Mouse (Mus musculus): ENCODE results near the gene Zswim2. TPM values are rescaled to one million over a fixed set of nuclear protein-coding genes. Genes with fewer than 3 reads are reported as not detected.
"Not testable (repeated sequence)": the region's sequence is repeated elsewhere in the genome, so short reads cannot be mapped to it uniquely, and the experiment has no call there.

The Zswim2 gene
- not detected in 2 replicates for polyA plus RNA-seq (2014; fragmentation: Nextera tagmentation; extraction: Ambion mirVana)

- H3K9ac ChIP-seq (ENCODE audit: low read depth, low read length): no peak within 1 kb of the TSS
- H3K9me3 ChIP-seq (ENCODE audit: control insufficient read depth, low read length): no peaks in the 10 kb centered on the region
- H3K4me3 ChIP-seq (ENCODE audit: low read length): peak within 1 kb of the TSS; percentile 19; the same call in 1 of the 2 replicates
- under 1% methylated on average over 20 of the region's 20 CpGs for WGBS
- ATAC-seq (ENCODE audit: low FRiP score, low TSS enrichment): peak; percentile 89
- H3K36me3 ChIP-seq (ENCODE audit: control insufficient read depth, insufficient read depth, low read length): no peaks in the 10 kb centered on the region
- no peak within 1 kb of the TSS for H3K27ac ChIP-seq (ENCODE audit: low read depth, low read length)
- no peaks in the 10 kb centered on the region; the same call in 1 of the 2 replicates for H3K27me3 ChIP-seq (ENCODE audit: control insufficient read depth, insufficient read depth, low read length)
- peaks cover 4% of the 10 kb centered on the region; the same call in 1 of the 2 replicates for H3K4me1 ChIP-seq (ENCODE audit: control insufficient read depth, insufficient read depth, low read length)
- H3K4me2 ChIP-seq (replicated peaks; ENCODE audit: low read depth, low read length): peak within 1 kb of the TSS; percentile 42
These were observed at the start of gene Zswim2 for GRCm38 (mm10) chr2:83940931-83941361. Gene Zswim2, minus strand, starts transcription at chr2:83941228.

- H3K4me1 ChIP-seq (ENCODE audit: control insufficient read depth, insufficient read depth, low read length); H3K9ac ChIP-seq (ENCODE audit: low read depth, low read length); H3K27me3 ChIP-seq (ENCODE audit: control insufficient read depth, insufficient read depth, low read length); H3K4me3 ChIP-seq (ENCODE audit: low read length); H3K9me3 ChIP-seq (ENCODE audit: control insufficient read depth, low read length); ATAC-seq (ENCODE audit: low FRiP score, low TSS enrichment); H3K27ac ChIP-seq (ENCODE audit: low read depth, low read length); H3K4me2 ChIP-seq (replicated peaks; ENCODE audit: low read depth, low read length); H3K36me3 ChIP-seq (ENCODE audit: control insufficient read depth, insufficient read depth, low read length): not testable (repeated sequence)
- no CpG with 5 or more reads among the region's 6 CpGs for WGBS
These were observed 49.2 kb upstream of the Zswim2 start, which contains the start of gene Gm13691 for GRCm38 (mm10) chr2:83990253-83990652. Gene Gm13691, plus strand, starts transcription at chr2:83990553.

- not testable (repeated sequence) for H3K27ac ChIP-seq (ENCODE audit: low read depth, low read length); ATAC-seq (ENCODE audit: low FRiP score, low TSS enrichment); H3K4me2 ChIP-seq (replicated peaks; ENCODE audit: low read depth, low read length); H3K4me3 ChIP-seq (ENCODE audit: low read length); H3K9ac ChIP-seq (ENCODE audit: low read depth, low read length); H3K4me1 ChIP-seq (ENCODE audit: control insufficient read depth, insufficient read depth, low read length); H3K9me3 ChIP-seq (ENCODE audit: control insufficient read depth, low read length); H3K36me3 ChIP-seq (ENCODE audit: control insufficient read depth, insufficient read depth, low read length); H3K27me3 ChIP-seq (ENCODE audit: control insufficient read depth, insufficient read depth, low read length)
- WGBS: no CpG with 5 or more reads among the region's 6 CpGs
These were observed 43.4 kb upstream of the Zswim2 start, which contains the start of gene Gm13697 for GRCm38 (mm10) chr2:83984443-83984842. Gene Gm13697, plus strand, starts transcription at chr2:83984743.

- H3K9me3 ChIP-seq (ENCODE audit: control insufficient read depth, low read length); H3K27ac ChIP-seq (ENCODE audit: low read depth, low read length); H3K27me3 ChIP-seq (ENCODE audit: control insufficient read depth, insufficient read depth, low read length); H3K9ac ChIP-seq (ENCODE audit: low read depth, low read length); H3K4me3 ChIP-seq (ENCODE audit: low read length); H3K36me3 ChIP-seq (ENCODE audit: control insufficient read depth, insufficient read depth, low read length); H3K4me2 ChIP-seq (replicated peaks; ENCODE audit: low read depth, low read length); ATAC-seq (ENCODE audit: low FRiP score, low TSS enrichment); H3K4me1 ChIP-seq (ENCODE audit: control insufficient read depth, insufficient read depth, low read length): not testable (repeated sequence)
- no CpG with 5 or more reads among the region's 6 CpGs for WGBS
These were observed 37.6 kb upstream of the Zswim2 start, which contains the start of gene Gm13694 for GRCm38 (mm10) chr2:83978633-83979032. Gene Gm13694, plus strand, starts transcription at chr2:83978933.

- ATAC-seq (ENCODE audit: low FRiP score, low TSS enrichment); H3K9me3 ChIP-seq (ENCODE audit: control insufficient read depth, low read length); H3K9ac ChIP-seq (ENCODE audit: low read depth, low read length); H3K27me3 ChIP-seq (ENCODE audit: control insufficient read depth, insufficient read depth, low read length); H3K4me1 ChIP-seq (ENCODE audit: control insufficient read depth, insufficient read depth, low read length); H3K36me3 ChIP-seq (ENCODE audit: control insufficient read depth, insufficient read depth, low read length); H3K27ac ChIP-seq (ENCODE audit: low read depth, low read length); H3K4me3 ChIP-seq (ENCODE audit: low read length); H3K4me2 ChIP-seq (replicated peaks; ENCODE audit: low read depth, low read length): not testable (repeated sequence)
- no CpG with 5 or more reads among the region's 6 CpGs for WGBS
These were observed 31.8 kb upstream of the Zswim2 start, which contains the start of gene Gm13696 for GRCm38 (mm10) chr2:83972823-83973222. Gene Gm13696, plus strand, starts transcription at chr2:83973123.

GRCm38 (mm10) chr2:83967013-83967412, 26.0 kb upstream of the Zswim2 start, which contains the start of gene Gm13695:
Gene Gm13695, plus strand, starts transcription at chr2:83967313.
- H3K4me2 ChIP-seq (replicated peaks; ENCODE audit: low read depth, low read length); H3K27me3 ChIP-seq (ENCODE audit: control insufficient read depth, insufficient read depth, low read length); H3K9ac ChIP-seq (ENCODE audit: low read depth, low read length); H3K27ac ChIP-seq (ENCODE audit: low read depth, low read length); ATAC-seq (ENCODE audit: low FRiP score, low TSS enrichment); H3K36me3 ChIP-seq (ENCODE audit: control insufficient read depth, insufficient read depth, low read length); H3K4me3 ChIP-seq (ENCODE audit: low read length); H3K9me3 ChIP-seq (ENCODE audit: control insufficient read depth, low read length); H3K4me1 ChIP-seq (ENCODE audit: control insufficient read depth, insufficient read depth, low read length): not testable (repeated sequence)
- no CpG with 5 or more reads among the region's 6 CpGs for WGBS

GRCm38 (mm10) chr2:83961203-83961602, 20.2 kb upstream of the Zswim2 start, which contains the start of gene Gm13693:
Gene Gm13693, plus strand, starts transcription at chr2:83961503.
- not testable (repeated sequence) for H3K4me1 ChIP-seq (ENCODE audit: control insufficient read depth, insufficient read depth, low read length); H3K27ac ChIP-seq (ENCODE audit: low read depth, low read length); H3K9ac ChIP-seq (ENCODE audit: low read depth, low read length); ATAC-seq (ENCODE audit: low FRiP score, low TSS enrichment); H3K27me3 ChIP-seq (ENCODE audit: control insufficient read depth, insufficient read depth, low read length); H3K4me3 ChIP-seq (ENCODE audit: low read length); H3K9me3 ChIP-seq (ENCODE audit: control insufficient read depth, low read length); H3K4me2 ChIP-seq (replicated peaks; ENCODE audit: low read depth, low read length); H3K36me3 ChIP-seq (ENCODE audit: control insufficient read depth, insufficient read depth, low read length)
- no CpG with 5 or more reads among the region's 6 CpGs for WGBS

GRCm38 (mm10) chr2:83955393-83955792, 14.4 kb upstream of the Zswim2 start, which contains the start of gene Gm13698:
Gene Gm13698, plus strand, starts transcription at chr2:83955693.
- no CpG with 5 or more reads among the region's 6 CpGs for WGBS
- H3K9me3 ChIP-seq (ENCODE audit: control insufficient read depth, low read length); H3K9ac ChIP-seq (ENCODE audit: low read depth, low read length); ATAC-seq (ENCODE audit: low FRiP score, low TSS enrichment); H3K4me2 ChIP-seq (replicated peaks; ENCODE audit: low read depth, low read length); H3K4me3 ChIP-seq (ENCODE audit: low read length); H3K27ac ChIP-seq (ENCODE audit: low read depth, low read length); H3K4me1 ChIP-seq (ENCODE audit: control insufficient read depth, insufficient read depth, low read length); H3K36me3 ChIP-seq (ENCODE audit: control insufficient read depth, insufficient read depth, low read length); H3K27me3 ChIP-seq (ENCODE audit: control insufficient read depth, insufficient read depth, low read length): not testable (repeated sequence)

GRCm38 (mm10) chr2:83941792-83942191, 764 bp upstream of the Zswim2 start:
- H3K27me3 ChIP-seq (ENCODE audit: control insufficient read depth, insufficient read depth, low read length): no peaks in the 10 kb centered on the region; the same call in 1 of the 2 replicates
- no peaks in the 10 kb centered on the region for H3K36me3 ChIP-seq (ENCODE audit: control insufficient read depth, insufficient read depth, low read length)
- H3K9ac ChIP-seq (ENCODE audit: low read depth, low read length): no peak overlapping the region
- no peak overlapping the region for H3K4me3 ChIP-seq (ENCODE audit: low read length)
- no peak overlapping the region for H3K4me2 ChIP-seq (replicated peaks; ENCODE audit: low read depth, low read length)
- no peak for ATAC-seq (ENCODE audit: low FRiP score, low TSS enrichment)
- peaks cover 4% of the 10 kb centered on the region; the same call in 1 of the 2 replicates for H3K4me1 ChIP-seq (ENCODE audit: control insufficient read depth, insufficient read depth, low read length)
- 64% methylated on average over 4 of the region's 4 CpGs for WGBS
- no peaks in the 10 kb centered on the region for H3K9me3 ChIP-seq (ENCODE audit: control insufficient read depth, low read length)
- no peak overlapping the region for H3K27ac ChIP-seq (ENCODE audit: low read depth, low read length)

Data from kidney, embryonic 14.5 days (tissue).